Mouse (Mus musculus) thymus, adult 2 months (tissue): ENCODE measurements around the gene Hspa1b. TPM values are rescaled to one million over a fixed set of nuclear protein-coding genes. Genes with fewer than 3 reads are reported as not detected.
"Not testable (repeated sequence)": the region's sequence is repeated elsewhere in the genome, so short reads cannot be mapped to it uniquely, and the experiment has no call there.

Source experiments
- DNase-seq: peaks from one replicate; pipeline ENCODE4 v3.0.0; 2021
- H3K27ac ChIP-seq: fragments of 200-500 bp; 2 replicates; pipeline ENCODE4 v1.5.1; 2012; ENCODE audit warnings: low read length, control low read depth; ENCODE audit not compliant: control insufficient read depth, insufficient read depth
- H3K27me3 ChIP-seq: fragments of 200-500 bp; 2 replicates; pipeline ENCODE4 v1.6.1; 2012; ENCODE audit warnings: mild to moderate bottlenecking, low read length, moderate library complexity, mixed read lengths; ENCODE audit not compliant: control insufficient read depth, insufficient read depth
- H3K36me3 ChIP-seq: fragments of 200-500 bp; 2 replicates; pipeline ENCODE4 v1.6.1; 2012; ENCODE audit warnings: mild to moderate bottlenecking, low read length, moderate library complexity; ENCODE audit not compliant: control insufficient read depth, insufficient read depth
- H3K4me1 ChIP-seq: fragments of 200-500 bp; replicated peaks from 2 replicates; pipeline ENCODE4 v1.6.1; 2012; ENCODE audit warnings: low read length; ENCODE audit not compliant: control insufficient read depth, insufficient read depth
- H3K4me3 ChIP-seq: fragments of 200-500 bp; 2 replicates; pipeline ENCODE4 v1.5.1; 2012; ENCODE audit warnings: mild to moderate bottlenecking, low read length, control low read depth, moderate library complexity; ENCODE audit not compliant: control insufficient read depth, insufficient read depth
- CTCF ChIP-seq: fragments of 200-500 bp; IDR thresholded peaks from 2 replicates; pipeline ENCODE4 v1.5.1; 2012; ENCODE audit warnings: mild to moderate bottlenecking, control low read depth, low read length, moderate library complexity, borderline replicate concordance; ENCODE audit not compliant: control insufficient read depth, poor library complexity, insufficient read depth; ENCODE audit errors: extremely low read depth
- POLR2A ChIP-seq: fragments of 200-500 bp; IDR thresholded peaks from 2 replicates; pipeline ENCODE4 v1.6.1; 2012; ENCODE audit warnings: mild to moderate bottlenecking, low read length, control low read depth, moderate library complexity; ENCODE audit not compliant: control insufficient read depth, poor library complexity, insufficient read depth; ENCODE audit errors: extremely low read depth
- WGBS: fragments of 180-500 bp; shearing (Covaris S2); methylation state at CpG from one replicate; pipeline ENCODE4 v1.1.7; 2018; 5-methylcytosine and 5-hydroxymethylcytosine counted together
- polyA plus RNA-seq: library from polyadenylated mRNA; depleted of rRNA; stranded (reverse); fragments of >200 nt; gene quantifications from 2 replicates; pipeline ENCODE4 v1.2.3, GENCODE M21; 2012

The Hspa1b gene
- polyA plus RNA-seq, 1 experiment, result 26.5 TPM

DNA sequence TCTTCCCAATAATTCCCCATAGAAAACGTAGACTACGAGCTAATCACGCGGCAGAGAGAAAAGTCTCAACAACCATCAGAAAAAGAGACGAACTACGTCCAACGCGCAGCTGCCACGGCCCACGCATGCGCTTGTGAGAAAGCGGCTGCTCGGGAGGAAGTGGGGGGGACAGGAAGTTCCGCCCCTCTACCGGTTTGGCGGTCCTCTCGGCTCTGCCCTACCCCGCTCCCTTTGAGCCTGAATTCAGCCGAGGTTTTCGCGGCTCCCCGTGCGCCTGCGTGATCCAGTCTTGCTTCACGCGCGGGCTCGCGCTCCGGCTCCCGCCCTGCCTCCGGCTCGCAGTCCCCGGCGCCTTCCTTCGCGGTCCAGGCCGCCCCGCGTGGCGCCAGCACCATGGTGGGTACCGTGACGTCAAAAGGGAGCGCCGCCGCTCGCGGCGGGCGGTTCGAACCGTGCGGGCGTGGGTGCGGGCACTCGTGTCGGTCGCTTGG is 22.7 kb upstream of the Hspa1b start, which contains the start of gene Lsm2:
Lsm2 (plus strand) TSS at position 173 of the 491 bp plus-strand sequence.
- Histone ChIP-seq H3K36me3 (peaks cover 13% of the 10 kb centered on the region), H3K4me3 (peak within 1 kb of the TSS; percentile 69), H3K27ac (peak within 1 kb of the TSS; percentile 62), H3K4me1 (peaks cover 5% of the 10 kb centered on the region), H3K27me3 (no peaks in the 10 kb centered on the region)
- TF ChIP-seq CTCF (peak; percentile 54; the same call in 1 of the 2 replicates), POLR2A (peak; percentile 61)
- DNase-seq, result peak; percentile 91
- WGBS, result 1% methylated on average over 58 of the region's 58 CpGs

DNA sequence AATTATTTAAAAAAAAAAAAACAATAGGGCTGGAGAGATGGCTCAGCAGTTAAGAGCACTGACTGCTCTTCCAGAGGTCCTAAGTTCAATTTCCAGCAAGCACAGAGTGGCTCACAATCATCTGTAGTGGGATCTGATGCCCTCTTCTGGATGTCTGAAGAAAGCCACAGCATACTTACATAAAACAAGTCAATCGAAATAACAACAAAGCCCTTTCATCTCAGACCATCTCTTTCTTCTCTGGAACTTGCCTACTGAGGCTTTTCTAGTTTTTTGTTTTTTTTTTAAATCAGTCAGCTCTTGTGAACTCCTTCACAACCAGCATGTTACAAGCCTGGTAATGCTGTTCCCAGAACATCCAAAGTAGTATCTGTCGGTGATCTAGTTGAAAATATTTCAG is 21.6 kb upstream of the Hspa1b start:
- peak; percentile 47 for DNase-seq
- TF ChIP-seq POLR2A, result no peak
- TF ChIP-seq CTCF, result no peak
- H3K4me3 ChIP-seq, result no peak overlapping the region; the same call in 1 of the 2 replicates
- peak overlapping the region; percentile 61; the same call in 1 of the 2 replicates for H3K27ac ChIP-seq
- peaks cover 5% of the 10 kb centered on the region for H3K4me1 ChIP-seq
- 18% methylated on average over 2 of the region's 2 CpGs for WGBS
- no peaks in the 10 kb centered on the region for H3K27me3 ChIP-seq
- peaks cover 3% of the 10 kb centered on the region for H3K36me3 ChIP-seq

DNA sequence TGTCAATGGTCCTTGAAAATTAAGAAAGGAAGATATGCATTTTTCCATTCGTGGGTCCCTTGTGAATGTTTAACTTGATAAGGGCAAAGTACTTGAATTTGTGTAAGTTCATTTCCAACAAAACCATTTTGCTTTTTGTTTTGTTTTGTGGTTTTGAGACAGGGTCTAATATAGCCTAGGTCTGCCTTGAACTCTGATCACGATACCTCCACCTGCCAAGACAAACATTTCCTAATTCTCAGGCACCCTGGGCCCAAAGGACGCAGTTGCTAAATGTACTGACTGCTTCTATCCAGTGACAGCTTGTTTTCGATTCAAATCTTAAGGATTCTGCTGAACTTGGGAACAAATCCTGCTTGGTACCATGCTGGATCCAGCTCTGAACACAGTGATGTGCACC is 20.6 kb upstream of the Hspa1b start:
- Histone ChIP-seq H3K27me3 (no peaks in the 10 kb centered on the region), H3K36me3 (no peaks in the 10 kb centered on the region), H3K27ac (no peak overlapping the region), H3K4me3 (no peak overlapping the region), H3K4me1 (peaks cover 5% of the 10 kb centered on the region)
- no peak for DNase-seq
- TF ChIP-seq POLR2A, result no peak
- no peak for TF ChIP-seq CTCF
- 93% methylated on average over 4 of the region's 4 CpGs for WGBS

DNA sequence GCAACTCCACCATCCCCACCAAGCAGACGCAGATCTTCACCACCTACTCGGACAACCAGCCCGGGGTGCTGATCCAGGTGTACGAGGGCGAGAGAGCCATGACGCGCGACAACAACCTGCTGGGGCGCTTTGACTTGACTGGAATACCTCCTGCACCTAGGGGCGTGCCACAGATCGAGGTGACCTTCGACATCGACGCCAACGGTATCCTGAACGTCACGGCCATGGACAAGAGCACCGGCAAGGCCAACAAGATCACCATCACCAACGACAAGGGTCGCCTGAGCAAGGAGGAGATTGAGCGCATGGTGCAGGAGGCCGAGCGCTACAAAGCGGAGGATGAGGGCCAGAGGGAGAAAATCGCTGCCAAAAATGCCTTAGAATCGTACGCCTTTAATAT is 19.2 kb upstream of the Hspa1b start:
- Histone ChIP-seq H3K27ac (no peak overlapping the region), H3K36me3 (no peaks in the 10 kb centered on the region), H3K27me3 (no peaks in the 10 kb centered on the region), H3K4me1 (peaks cover 5% of the 10 kb centered on the region), H3K4me3 (no peak overlapping the region)
- DNase-seq, result no peak
- no peak for TF ChIP-seq CTCF
- no peak for TF ChIP-seq POLR2A
- WGBS, result 96% methylated on average over 27 of the region's 27 CpGs

DNA sequence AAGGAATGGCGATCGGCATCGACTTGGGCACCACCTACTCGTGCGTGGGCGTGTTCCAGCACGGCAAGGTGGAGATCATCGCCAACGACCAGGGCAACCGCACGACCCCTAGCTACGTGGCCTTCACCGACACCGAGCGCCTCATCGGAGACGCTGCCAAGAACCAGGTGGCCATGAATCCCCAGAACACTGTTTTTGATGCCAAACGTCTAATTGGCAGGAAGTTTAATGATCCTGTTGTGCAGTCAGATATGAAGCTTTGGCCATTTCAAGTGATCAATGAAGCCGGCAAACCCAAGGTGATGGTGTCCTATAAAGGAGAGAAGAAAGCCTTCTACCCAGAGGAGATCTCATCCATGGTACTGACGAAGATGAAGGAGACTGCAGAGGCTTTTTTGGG is 18.0 kb upstream of the Hspa1b start:
- TF ChIP-seq POLR2A (no peak), CTCF (no peak)
- 98% methylated on average over 20 of the region's 20 CpGs for WGBS

DNA sequence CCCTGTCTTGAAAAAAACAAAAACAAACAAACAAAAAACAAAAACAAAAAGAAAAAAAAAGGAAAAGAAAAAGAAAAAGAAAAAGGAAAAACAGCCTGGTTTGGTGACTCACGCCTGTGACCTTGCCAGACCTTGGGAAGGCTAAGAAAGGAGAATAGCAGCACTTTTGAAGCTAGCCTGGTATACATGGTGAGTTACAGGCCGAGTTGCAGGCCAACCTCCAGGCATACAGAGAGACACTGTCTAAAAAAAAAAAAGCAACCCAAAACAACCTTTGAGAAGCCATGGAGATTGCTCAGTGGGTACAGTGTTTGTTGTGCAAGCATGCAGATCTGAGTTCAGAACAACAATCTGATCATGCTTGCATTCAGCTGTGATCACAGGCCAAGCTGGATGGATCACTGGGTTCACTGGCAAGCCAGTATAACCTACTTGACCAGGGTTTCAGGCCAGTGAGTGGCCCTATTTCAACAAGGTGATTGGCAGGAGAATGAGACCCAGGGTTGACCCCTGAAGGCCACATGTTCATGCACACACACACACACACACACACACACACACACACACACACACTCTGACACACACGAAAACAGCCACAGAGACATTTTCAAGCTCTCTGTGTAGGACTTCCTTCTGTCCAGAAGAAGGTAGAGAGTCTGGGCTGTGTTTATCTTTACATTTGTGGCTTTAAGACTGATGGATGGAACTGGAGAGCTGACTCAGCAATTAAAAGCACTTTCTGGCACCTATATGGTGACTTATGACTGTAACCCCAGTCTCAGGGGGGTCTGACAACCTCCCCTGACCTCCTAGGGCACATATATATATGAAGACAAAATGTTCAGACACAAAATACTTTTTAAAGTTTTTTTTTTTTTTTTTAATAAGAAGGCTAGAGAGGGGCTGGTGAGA is 16.8 kb upstream of the Hspa1b start:
- no peak for DNase-seq
- TF ChIP-seq POLR2A (no peak), CTCF (no peak)
- WGBS, result 94% methylated on average over 3 of the region's 3 CpGs
- H3K4me1 ChIP-seq, result peaks cover 4% of the 10 kb centered on the region
- H3K27me3 ChIP-seq, result peaks cover 5% of the 10 kb centered on the region; the same call in 1 of the 2 replicates
- no peak overlapping the region for H3K27ac ChIP-seq
- H3K4me3 ChIP-seq, result no peak overlapping the region
- H3K36me3 ChIP-seq, result no peaks in the 10 kb centered on the region

More for the DNA sequence above, 18.0 kb upstream of the Hspa1b start:
- peaks cover 6% of the 10 kb centered on the region for H3K4me1 ChIP-seq
- H3K27me3 ChIP-seq, result peaks cover 5% of the 10 kb centered on the region; the same call in 1 of the 2 replicates
- H3K4me3 ChIP-seq, result no peak overlapping the region
- no peak overlapping the region for H3K27ac ChIP-seq
- DNase-seq, result no peak
- no peaks in the 10 kb centered on the region for H3K36me3 ChIP-seq

DNA sequence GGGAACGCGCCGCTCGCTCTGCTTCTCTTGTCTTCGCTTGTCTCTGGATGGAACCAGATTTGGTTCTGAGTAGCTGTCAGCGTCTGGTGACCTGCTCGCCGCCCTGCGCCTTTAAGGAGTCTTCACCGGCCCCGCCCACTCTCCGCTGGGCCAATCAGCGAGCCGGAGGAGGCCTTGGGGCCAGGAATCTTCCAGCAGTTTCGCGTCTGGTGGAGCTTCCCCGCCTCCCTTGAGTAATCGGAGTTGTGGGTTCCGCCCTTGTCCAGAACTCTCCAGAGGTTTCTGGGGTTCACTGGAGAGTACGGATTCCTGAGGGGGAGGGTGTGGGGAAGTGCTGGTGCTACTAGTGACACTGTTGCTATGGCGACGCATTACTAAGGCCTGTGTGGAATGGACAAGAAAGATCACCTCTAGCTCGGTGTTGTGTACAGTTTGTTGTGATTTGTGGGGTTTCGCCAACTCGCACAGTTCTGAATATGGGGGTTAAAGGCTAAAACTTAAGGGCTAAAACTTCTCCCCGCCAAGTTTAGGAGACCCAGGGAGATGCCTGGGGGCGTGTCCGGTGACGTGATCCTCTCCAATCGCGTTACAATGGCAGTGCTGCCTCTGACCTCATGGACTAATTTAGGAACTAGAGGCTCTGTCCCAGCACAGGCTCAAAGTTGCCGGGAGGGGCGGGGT is 13.2 kb upstream of the Hspa1b start, which contains the start of the genes Hspa1a and Hspa1l:
Hspa1a (minus strand) TSS at position 88 of the 681 bp plus-strand sequence.
Hspa1l (plus strand) TSS at position 635 of the 681 bp plus-strand sequence.
- DNase-seq, result peak; percentile 53
- not testable (repeated sequence) for H3K27ac ChIP-seq, H3K36me3 ChIP-seq, H3K4me1 ChIP-seq
- WGBS, result 1% methylated on average over 33 of the region's 33 CpGs
- Histone ChIP-seq H3K27me3 (peaks cover 18% of the 10 kb centered on the region; the same call in 1 of the 2 replicates), H3K4me3 (peak within 1 kb of the TSS; percentile 39)

DNA sequence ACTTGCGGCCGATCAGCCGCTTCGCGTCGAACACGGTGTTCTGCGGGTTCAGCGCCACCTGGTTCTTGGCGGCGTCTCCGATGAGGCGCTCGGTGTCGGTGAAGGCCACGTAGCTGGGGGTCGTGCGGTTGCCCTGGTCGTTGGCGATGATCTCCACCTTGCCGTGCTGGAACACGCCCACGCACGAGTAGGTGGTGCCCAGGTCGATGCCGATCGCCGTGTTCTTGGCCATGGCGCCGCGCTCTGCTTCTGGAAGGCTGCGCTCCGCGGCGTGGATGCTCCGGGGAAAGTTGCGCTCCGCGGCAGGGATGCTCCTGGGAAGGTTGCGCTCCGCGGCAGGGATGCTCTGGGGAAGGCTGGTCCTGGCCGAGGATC is 12.6 kb upstream of the Hspa1b start:
- H3K36me3 ChIP-seq, H3K27ac ChIP-seq, DNase-seq, H3K4me1 ChIP-seq: not testable (repeated sequence)
- peak overlapping the region; percentile 32 for H3K4me3 ChIP-seq
- H3K27me3 ChIP-seq, result peaks cover 18% of the 10 kb centered on the region; the same call in 1 of the 2 replicates
- WGBS, result 4% methylated on average over 29 of the region's 43 CpGs
